Mouse (Mus musculus) CH12.LX (cell line): ENCODE measurements around the gene Tmtc1. TPM values are rescaled to one million over a fixed set of nuclear protein-coding genes. Genes with fewer than 3 reads are reported as not detected.

Experiments used
- DNase-seq: peaks from one replicate; pipeline ENCODE4 v3.0.0-alpha.2; 2013; ENCODE audit errors: extremely low read depth
- H3K27ac ChIP-seq: 2 replicates; pipeline ENCODE4 v1.5.1; 2012; ENCODE audit warnings: low read depth, mild to moderate bottlenecking, control low read depth, moderate library complexity; ENCODE audit not compliant: insufficient read depth
- H3K27me3 ChIP-seq: replicated peaks from 2 replicates; pipeline ENCODE3; 2012; ENCODE audit warnings: inconsistent platforms
- H3K36me3 ChIP-seq, 2 experiments: replicated peaks in 1 of 2; 2 replicates each; pipeline versions ENCODE3 to v1.6.1; 2012; ENCODE audit warnings: inconsistent platforms in 1 of 2, low read length in 1 of 2, mild to moderate bottlenecking in 1 of 2, mixed read lengths in 1 of 2, moderate library complexity in 1 of 2; ENCODE audit not compliant: control insufficient read depth in 1 of 2, insufficient read depth in 1 of 2
- H3K4me1 ChIP-seq, 2 experiments: 2 replicates each; pipeline ENCODE4 v1.6.1; 2012; ENCODE audit warnings: inconsistent platforms in 1 of 2, moderate library complexity in 1 of 2; ENCODE audit not compliant: insufficient read depth in 2 of 2, control insufficient read depth in 1 of 2
- H3K4me2 ChIP-seq: 2 replicates; pipeline ENCODE4 v1.6.1; 2012; ENCODE audit warnings: low read depth, mild to moderate bottlenecking, control low read depth; ENCODE audit not compliant: poor library complexity, insufficient read depth, severe bottlenecking
- H3K4me3 ChIP-seq, 3 experiments: fragments of 150-350 bp in 1 of 3; sonication (generic) in 1 of 3; replicated peaks in 1 of 3; 2 replicates each; pipeline versions ENCODE3 to v1.5.1; 2011 to 2012; ENCODE audit warnings: low read depth in 2 of 3, low read length in 2 of 3, mild to moderate bottlenecking in 2 of 3, moderate library complexity in 2 of 3, control low read depth in 1 of 3, improper control_type of control experiment in 1 of 3, inconsistent platforms in 1 of 3, mixed read lengths in 1 of 3; ENCODE audit not compliant: poor library complexity in 1 of 3
- H3K79me2 ChIP-seq: replicated peaks from 2 replicates; pipeline ENCODE4 v1.6.1; 2012; ENCODE audit warnings: mild to moderate bottlenecking, moderate library complexity; ENCODE audit not compliant: control insufficient read depth, poor library complexity, insufficient read depth, severe bottlenecking; ENCODE audit errors: extremely low read depth
- H3K9ac ChIP-seq: 2 replicates; pipeline ENCODE4 v1.6.1; 2012; ENCODE audit warnings: low read depth, mild to moderate bottlenecking, control low read depth, moderate library complexity; ENCODE audit not compliant: insufficient read depth
- H3K9me3 ChIP-seq: replicated peaks from 2 replicates; pipeline ENCODE3; 2012; ENCODE audit warnings: low read length, inconsistent platforms, mixed read lengths
- BHLHE40 ChIP-seq: IDR thresholded peaks from 2 replicates; pipeline ENCODE4 v1.6.1; 2011; ENCODE audit warnings: mild to moderate bottlenecking, low read depth, low read length, improper control_type of control experiment
- CHD1 ChIP-seq: IDR thresholded peaks from 2 replicates; pipeline ENCODE4 v1.6.1; 2012; ENCODE audit warnings: low read depth, low read length, improper control_type of control experiment, inconsistent platforms
- CHD2 ChIP-seq: IDR thresholded peaks from 2 replicates; pipeline ENCODE4 v1.6.1; 2011; ENCODE audit warnings: low read length, improper control_type of control experiment
- CTCF ChIP-seq, 2 experiments: IDR thresholded peaks in 1 of 2; conservative IDR thresholded peaks in 1 of 2; 2 replicates each; pipeline ENCODE4 v1.5.1; 2011 to 2012; ENCODE audit warnings: low read depth in 2 of 2, low read length in 2 of 2, improper control_type of control experiment in 1 of 2, inconsistent platforms in 1 of 2, mild to moderate bottlenecking in 1 of 2, moderate library complexity in 1 of 2
- EP300 ChIP-seq: IDR thresholded peaks from 2 replicates; pipeline ENCODE4 v1.6.1; 2011; ENCODE audit warnings: low read length, improper control_type of control experiment
- ETS1 ChIP-seq: conservative IDR thresholded peaks from 2 replicates; pipeline ENCODE4 v1.6.1; 2012; ENCODE audit warnings: low read depth, mild to moderate bottlenecking, inconsistent platforms, low read length, improper control_type of control experiment, moderate library complexity
- GABPA ChIP-seq: IDR thresholded peaks from 2 replicates; pipeline ENCODE4 v1.6.1; 2012; ENCODE audit warnings: low read depth, low read length, improper control_type of control experiment, inconsistent platforms; ENCODE audit not compliant: insufficient replicate concordance
- HCFC1 ChIP-seq: IDR thresholded peaks from 2 replicates; pipeline ENCODE4 v1.6.1; 2012; ENCODE audit warnings: low read depth, mild to moderate bottlenecking, inconsistent platforms, low read length, improper control_type of control experiment
- IRF4 ChIP-seq: IDR thresholded peaks from 2 replicates; pipeline ENCODE4 v1.6.1; 2014; ENCODE audit warnings: low read depth, mild to moderate bottlenecking, inconsistent platforms, low read length, improper control_type of control experiment
- JUN ChIP-seq: IDR thresholded peaks from 2 replicates; pipeline ENCODE4 v1.6.1; 2011; ENCODE audit warnings: low read depth, mild to moderate bottlenecking, low read length, improper control_type of control experiment, moderate library complexity; ENCODE audit not compliant: insufficient read depth
- JUND ChIP-seq: conservative IDR thresholded peaks from 2 replicates; pipeline ENCODE4 v1.6.1; 2011; ENCODE audit warnings: low read depth, low read length, improper control_type of control experiment
- MEF2A ChIP-seq: IDR thresholded peaks from 2 replicates; pipeline ENCODE4 v1.6.1; 2014; ENCODE audit warnings: low read depth, mild to moderate bottlenecking, inconsistent platforms, low read length, improper control_type of control experiment, borderline replicate concordance
- MXI1 ChIP-seq: IDR thresholded peaks from 2 replicates; pipeline ENCODE4 v1.6.1; 2011; ENCODE audit warnings: mild to moderate bottlenecking, low read depth, low read length, improper control_type of control experiment
- NRF1 ChIP-seq: IDR thresholded peaks from 2 replicates; pipeline ENCODE4 v1.6.1; 2014; ENCODE audit warnings: low read depth, mild to moderate bottlenecking, inconsistent platforms, low read length, improper control_type of control experiment, moderate library complexity
- POLR2AphosphoS2 ChIP-seq: IDR thresholded peaks from 2 replicates; pipeline ENCODE4 v1.6.1; 2011; ENCODE audit warnings: low read depth, low read length, improper control_type of control experiment
- RAD21 ChIP-seq: IDR thresholded peaks from 2 replicates; pipeline ENCODE4 v1.6.1; 2011; ENCODE audit warnings: low read depth, mild to moderate bottlenecking, low read length, improper control_type of control experiment, moderate library complexity
- RCOR1 ChIP-seq: conservative IDR thresholded peaks from 2 replicates; pipeline ENCODE4 v1.6.1; 2012; ENCODE audit warnings: low read depth, mild to moderate bottlenecking, inconsistent platforms, low read length, improper control_type of control experiment
- USF1 ChIP-seq: IDR thresholded peaks from 2 replicates; pipeline ENCODE4 v1.6.1; 2014; ENCODE audit warnings: low read depth, mild to moderate bottlenecking, inconsistent platforms, low read length, improper control_type of control experiment
- USF2 ChIP-seq: conservative IDR thresholded peaks from 2 replicates; pipeline ENCODE4 v1.6.1; 2011; ENCODE audit warnings: low read depth, low read length, improper control_type of control experiment
- ZC3H11A ChIP-seq: IDR thresholded peaks from 2 replicates; pipeline ENCODE4 v1.6.1; 2012; ENCODE audit warnings: low read depth, mild to moderate bottlenecking, inconsistent platforms, low read length, improper control_type of control experiment
- ZMIZ1 ChIP-seq: IDR thresholded peaks from 2 replicates; pipeline ENCODE4 v1.6.1; 2012; ENCODE audit warnings: low read depth, mild to moderate bottlenecking, inconsistent platforms, low read length, improper control_type of control experiment
- ZNF384 ChIP-seq: IDR thresholded peaks from 2 replicates; pipeline ENCODE4 v1.6.1; 2012; ENCODE audit warnings: low read depth, low read length, improper control_type of control experiment, inconsistent platforms
- dilution Hi-C: fragments of 300-500 bp; cut with MboI; formaldehyde crosslinking; loops from 2 replicates; pipeline ENCODE4 v1.14.3; 2020; ENCODE audit warnings: low sequenced_read_pairs; ENCODE audit not compliant: extremely low pct_unique_long_range_greater_than_20kb, extremely low pct_ligation_motif_present
- in situ Hi-C: fragments of 300-500 bp; cut with MboI; formaldehyde crosslinking; loops from 3 replicates; pipeline ENCODE4 v1.14.3; 2019; ENCODE audit warnings: low sequenced_read_pairs, low pct_ligation_motif_present, low pct_unique_long_range_greater_than_20kb, mixed read lengths
- polyA plus RNA-seq: library from polyadenylated mRNA; unstranded; fragments of >175 nt; gene quantifications from 2 replicates; pipeline ENCODE4 v1.2.1, GENCODE M21; 2012; ENCODE audit warnings: low read depth; ENCODE audit not compliant: insufficient read length
- total RNA-seq, 2 experiments: library from RNA; depleted of rRNA; stranded (reverse); fragments of 300-350 nt in 1 of 2; fragments of >200 nt in 1 of 2; gene quantifications; 2 replicates each; pipeline ENCODE4 v1.2.3; 2012 to 2014

Tmtc1 gene
- total and polyA plus RNA-seq, 3 experiments, result 0.03 to 0.13 (median 0.04) TPM

GRCm38 (mm10) chr6:148404500-148404899 is 39.7 kb downstream of the Tmtc1 start:
- Histone ChIP-seq H3K79me2 (no peaks in the 10 kb centered on the region), H3K9me3 (no peaks in the 10 kb centered on the region), H3K9ac (no peak overlapping the region), H3K4me3 (no peak overlapping the region), H3K36me3 (no peaks in the 10 kb centered on the region), H3K4me2 (no peak overlapping the region), H3K27me3 (no peaks in the 10 kb centered on the region), H3K27ac (no peak overlapping the region), H3K4me1 (0 out of 4 replicates have a peak, but pooled peaks cover 0 to 2% of the 10 kb centered on the region in 2 experiments)
- dilution Hi-C loops, result no loop called here
- DNase-seq, result no peak
- no peak for TF ChIP-seq ZMIZ1
- TF ChIP-seq JUN, result no peak
- no peak for TF ChIP-seq USF1
- no peak for TF ChIP-seq ETS1
- no peak for TF ChIP-seq RAD21
- TF ChIP-seq JUND, result no peak
- no peak for TF ChIP-seq HCFC1
- TF ChIP-seq POLR2AphosphoS2, result no peak
- TF ChIP-seq CHD2, result no peak
- TF ChIP-seq MEF2A, result no peak
- TF ChIP-seq CHD1, result no peak
- no peak for TF ChIP-seq MXI1
- no peak for TF ChIP-seq BHLHE40
- no peak for TF ChIP-seq ZNF384
- no peak for TF ChIP-seq NRF1
- TF ChIP-seq USF2, result no peak
- TF ChIP-seq EP300, result no peak
- no peak for TF ChIP-seq ZC3H11A
- TF ChIP-seq IRF4, result no peak
- TF ChIP-seq CTCF (conservative IDR thresholded peaks at IDR 0.05 in 1 of 2, IDR thresholded peaks at IDR 0.05 in 1 of 2; ENCODE audit: low read depth in 2 of 2, low read length in 2 of 2), result no peak
- in situ Hi-C loops, result loop anchor here (25.0 kb wide), 1 partner anchor 508 kb away; no protein-coding TSS in a partner anchor

- H3K36me3 ChIP-seq, result no peaks in the 10 kb centered on the region
- no peaks in the 10 kb centered on the region for H3K79me2 ChIP-seq
- H3K4me1 ChIP-seq, result no peaks in the 10 kb centered on the region
- H3K4me3 ChIP-seq, result no peak overlapping the region
- no peaks in the 10 kb centered on the region for H3K27me3 ChIP-seq
- in situ Hi-C loops (loop anchor here (25.0 kb wide), 1 partner anchor 509 kb away; no protein-coding TSS in a partner anchor), dilution Hi-C loops (no loop called here)
- no peak overlapping the region for H3K27ac ChIP-seq
- no peak overlapping the region for H3K9ac ChIP-seq
- TF ChIP-seq GABPA (no peak), RCOR1 (no peak)
- no peak for DNase-seq
- H3K9me3 ChIP-seq, result no peaks in the 10 kb centered on the region
- no peak overlapping the region for H3K4me2 ChIP-seq
Measured at GRCm38 (mm10) chr6:148403761-148404160, 40.4 kb downstream of the Tmtc1 start.
